Mouse (Mus musculus) macrophage (primary cell): Measurements from ENCODE around the gene Sec23ip. TPM values are rescaled to one million over a fixed set of nuclear protein-coding genes. Genes with fewer than 3 reads are reported as not detected.
"Not testable (repeated sequence)": the region's sequence is repeated elsewhere in the genome, so short reads cannot be mapped to it uniquely, and the experiment has no call there.

Source experiments
- H3K27ac ChIP-seq: fragments of 350-480 bp; formaldehyde crosslinking; 2 replicates; pipeline ENCODE4 v1.9.0; 2021
- H3K36me3 ChIP-seq: fragments of 350-480 bp; formaldehyde crosslinking; 2 replicates; pipeline ENCODE4 v1.9.0; 2021; ENCODE audit errors: inconsistent target
- H3K4me3 ChIP-seq: fragments of 350-480 bp; formaldehyde crosslinking; 2 replicates; pipeline ENCODE4 v1.9.0; 2021; ENCODE audit errors: inconsistent target
- H3K79me2 ChIP-seq: fragments of 350-480 bp; formaldehyde crosslinking; 2 replicates; pipeline ENCODE4 v1.9.0; 2021; ENCODE audit errors: inconsistent target
- WGBS: methylation state at CpG from one replicate; pipeline ENCODE4 v1.1.7; 2026; ENCODE audit warnings: inconsistent platforms; ENCODE audit not compliant: missing documents; 5-methylcytosine and 5-hydroxymethylcytosine counted together
- polyA plus RNA-seq: library from polyadenylated mRNA; stranded (reverse); fragments of 250-400 nt; gene quantifications from 3 replicates; pipeline ENCODE4 v1.2.4, GENCODE M21; 2018; ENCODE audit warnings: inconsistent platforms
- total RNA-seq, 78 experiments: library from RNA; depleted of rRNA; stranded (reverse); fragments of 250-400 nt; gene quantifications; 1 replicate in 9 of 78; 2 replicates in 24 of 78; 3 replicates in 43 of 78; 4 replicates in 2 of 78; pipeline ENCODE4 v1.2.4; 2018; ENCODE audit warnings: inconsistent platforms in 56 of 78

Gene Sec23ip
- 10 to 100 TPM; 25.3 to 68.7 (median 48.5) TPM for total RNA-seq (2018; cell fraction: chromatin; rRNA removed)
- 10 to 100 TPM; 19.0 to 29.6 (median 24.3) TPM for total RNA-seq (2018; cell fraction: cytosol; rRNA removed)
- 10 to 100 TPM; 22.0 to 51.4 (median 36.3) TPM for total RNA-seq (2018; cell fraction: nucleus; rRNA removed)
- polyA plus RNA-seq = 20.6 to 23.5 TPM (median 21.4 TPM) in 3 replicates

- H3K4me3 ChIP-seq = peak within 1 kb of the TSS; percentile 89
- H3K27ac ChIP-seq = peak within 1 kb of the TSS; percentile 50
- 2% methylated on average over 55 of the region's 55 CpGs for WGBS
- H3K79me2 ChIP-seq = peaks cover 51% of the 10 kb centered on the region
- peaks cover 2% of the 10 kb centered on the region; the same call in 1 of the 2 replicates for H3K36me3 ChIP-seq
Measured at GRCm38 (mm10) chr7:128744684-128745485, at the start of gene Sec23ip. Gene Sec23ip, plus strand, starts transcription at chr7:128744943.

- H3K4me3 ChIP-seq, H3K79me2 ChIP-seq, H3K27ac ChIP-seq: not testable (repeated sequence)
- peaks cover 83% of the 10 kb centered on the region for H3K36me3 ChIP-seq
- 87% methylated on average over 6 of the region's 6 CpGs for WGBS
Measured at GRCm38 (mm10) chr7:128699959-128700358, 44.8 kb upstream of the Sec23ip start.

DNA sequence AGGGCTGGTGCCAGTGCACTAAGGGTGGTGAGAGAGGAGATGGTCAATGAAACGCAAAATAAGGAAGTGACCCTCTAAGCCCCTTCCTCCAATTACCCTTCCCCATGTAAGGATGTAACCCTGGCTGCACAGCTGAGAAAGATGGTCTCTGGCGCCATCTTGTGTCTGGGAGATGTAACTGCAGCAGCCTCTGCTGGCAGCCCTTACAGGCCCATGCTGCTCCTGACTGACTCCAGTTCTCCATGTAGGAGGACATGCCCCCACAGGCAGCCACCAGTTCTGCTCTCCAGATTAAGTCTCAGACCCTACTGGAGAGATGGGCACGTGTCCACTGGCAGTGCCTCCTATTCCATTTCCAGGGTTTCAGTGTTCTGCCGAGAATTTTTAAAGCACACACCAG lies 39.0 kb upstream of the Sec23ip start:
- WGBS = 28% methylated on average over 4 of the region's 4 CpGs
- no peaks in the 10 kb centered on the region for H3K79me2 ChIP-seq

DNA sequence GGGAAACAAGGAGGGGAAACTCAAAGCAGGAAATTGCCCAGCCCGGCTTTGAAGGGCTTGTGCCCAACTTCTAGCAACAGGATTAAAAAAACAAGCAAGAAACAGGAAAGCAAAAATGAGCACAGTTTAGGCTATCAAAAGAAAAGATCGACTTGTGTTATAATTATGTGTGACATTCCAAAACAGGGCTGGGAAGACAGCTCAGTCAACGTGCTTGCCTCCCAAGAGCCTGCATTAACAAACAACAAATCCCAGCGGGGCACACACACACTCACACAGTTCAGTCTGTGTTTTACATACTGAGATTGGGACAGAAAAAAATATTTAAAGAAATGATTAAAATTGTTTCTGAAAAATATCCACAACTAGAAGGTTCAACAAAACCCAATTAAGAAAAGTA lies 26.8 kb upstream of the Sec23ip start:
- H3K79me2 ChIP-seq = peaks cover 7% of the 10 kb centered on the region; the same call in 1 of the 2 replicates
- H3K36me3 ChIP-seq = peaks cover 94% of the 10 kb centered on the region
- no peak overlapping the region for H3K27ac ChIP-seq
- WGBS = 80% methylated on average over 4 of the region's 4 CpGs
- no peak overlapping the region for H3K4me3 ChIP-seq

More for the DNA sequence above, 39.0 kb upstream of the Sec23ip start:
- H3K36me3 ChIP-seq = peaks cover 90% of the 10 kb centered on the region
- H3K4me3 ChIP-seq = no peak overlapping the region
- no peak overlapping the region for H3K27ac ChIP-seq

DNA sequence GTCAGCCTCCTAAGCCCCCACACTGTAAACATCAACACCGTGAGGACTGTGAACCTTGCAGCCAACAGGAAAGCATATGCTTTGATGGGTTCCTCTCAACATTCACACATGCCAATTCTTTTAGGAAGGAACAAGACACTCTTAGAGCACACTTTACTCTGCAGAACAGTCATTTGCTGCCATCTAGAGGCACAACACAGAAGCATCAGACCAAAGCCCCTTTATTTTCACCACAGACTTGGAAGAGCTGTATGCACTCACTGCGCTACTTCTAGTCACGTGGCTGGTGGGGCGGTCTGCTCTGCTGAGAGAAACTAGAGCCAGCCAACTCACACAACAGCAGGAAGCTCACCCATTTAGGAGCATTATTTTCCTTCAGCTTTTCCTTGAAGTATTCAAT lies 20.0 kb upstream of the Sec23ip start:
- 7% methylated on average over 4 of the region's 4 CpGs for WGBS
- Histone ChIP-seq H3K79me2 (peaks cover 73% of the 10 kb centered on the region), H3K27ac (no peak overlapping the region), H3K4me3 (no peak overlapping the region), H3K36me3 (peaks cover 35% of the 10 kb centered on the region)

DNA sequence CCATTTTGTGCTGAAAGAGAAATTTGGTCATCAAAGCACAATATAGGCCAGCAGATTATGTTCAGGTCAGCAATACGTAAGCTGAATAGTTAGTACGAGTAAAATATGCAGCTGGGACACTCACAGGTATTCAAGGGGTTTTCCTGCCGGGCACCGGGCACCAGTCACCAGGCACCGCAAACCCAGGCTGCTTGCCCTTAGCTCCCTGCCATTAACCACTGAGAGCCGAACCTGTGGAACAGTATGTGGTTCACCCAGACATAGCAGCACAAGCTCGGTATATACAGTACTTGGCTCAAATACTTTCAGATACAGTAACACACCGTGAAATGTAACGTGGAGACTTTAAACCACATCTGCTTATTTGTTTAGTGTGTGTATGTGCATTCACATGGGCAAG lies 19.6 kb upstream of the Sec23ip start:
- no peak overlapping the region for H3K27ac ChIP-seq
- 89% methylated on average over 9 of the region's 9 CpGs for WGBS

GRCm38 (mm10) chr7:128726999-128727398 lies 17.7 kb upstream of the Sec23ip start:
- Histone ChIP-seq H3K36me3 (peaks cover 16% of the 10 kb centered on the region), H3K4me3 (no peak overlapping the region), H3K79me2 (peaks cover 95% of the 10 kb centered on the region), H3K27ac (no peak overlapping the region)
- 92% methylated on average over 10 of the region's 10 CpGs for WGBS

More for the DNA sequence above, 19.6 kb upstream of the Sec23ip start:
- peaks cover 77% of the 10 kb centered on the region for H3K79me2 ChIP-seq
- no peak overlapping the region for H3K4me3 ChIP-seq
- peaks cover 30% of the 10 kb centered on the region for H3K36me3 ChIP-seq

DNA sequence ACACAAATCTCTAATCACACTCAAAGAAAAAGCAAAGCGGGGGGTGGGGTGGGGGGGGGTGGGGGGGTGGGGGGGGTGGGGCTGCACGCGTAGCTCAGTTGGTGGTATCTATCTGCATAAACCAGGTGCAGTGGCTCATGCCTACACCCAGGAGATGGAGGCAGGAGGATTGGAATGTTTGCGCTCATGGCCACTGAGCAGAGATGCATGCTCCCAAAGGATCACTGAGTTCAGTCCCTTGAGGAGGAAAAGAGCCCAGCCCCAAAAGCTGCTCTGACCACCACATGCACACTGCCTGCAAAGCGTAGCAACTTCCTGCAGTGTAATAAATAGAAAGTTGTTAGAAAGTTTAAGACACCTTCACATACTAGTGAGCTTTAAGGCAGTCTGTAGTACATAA lies 17.0 kb upstream of the Sec23ip start:
- H3K79me2 ChIP-seq = peaks cover 98% of the 10 kb centered on the region
- WGBS = 90% methylated on average over 2 of the region's 5 CpGs
- no peak overlapping the region for H3K4me3 ChIP-seq
- H3K36me3 ChIP-seq = peaks cover 9% of the 10 kb centered on the region
- H3K27ac ChIP-seq = no peak overlapping the region

GRCm38 (mm10) chr7:128728738-128729137 lies 16.0 kb upstream of the Sec23ip start:
- H3K27ac ChIP-seq = peak overlapping the region; percentile 54
- H3K79me2 ChIP-seq = peaks cover 98% of the 10 kb centered on the region
- H3K36me3 ChIP-seq = no peaks in the 10 kb centered on the region
- no peak overlapping the region for H3K4me3 ChIP-seq
- 10% methylated on average over 10 of the region's 10 CpGs for WGBS

DNA sequence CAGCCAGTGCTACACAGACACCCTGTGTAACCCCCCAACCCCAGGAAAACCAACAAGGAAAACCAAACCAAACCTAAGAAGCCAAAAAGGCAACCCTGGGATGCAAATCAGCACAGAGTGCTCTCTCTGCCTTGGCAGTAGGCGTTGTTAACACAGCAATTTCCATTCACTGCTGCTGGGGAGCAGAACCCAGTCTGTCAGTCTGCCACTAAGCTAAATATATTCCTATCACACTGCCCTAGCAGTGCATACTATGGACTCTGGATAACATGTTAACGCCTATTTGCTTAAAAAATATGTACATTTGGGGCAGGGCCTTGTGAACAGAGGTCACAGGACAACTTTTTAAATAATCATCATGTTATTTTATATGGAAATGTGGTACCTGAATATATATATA lies 13.2 kb upstream of the Sec23ip start:
- Histone ChIP-seq H3K27ac (no peak overlapping the region), H3K4me3 (no peak overlapping the region), H3K79me2 (peaks cover 98% of the 10 kb centered on the region), H3K36me3 (no peaks in the 10 kb centered on the region)
- 87% methylated on average over 2 of the region's 2 CpGs for WGBS

- Histone ChIP-seq H3K4me3 (peak overlapping the region; percentile 65; the same call in 1 of the 2 replicates), H3K27ac (peak overlapping the region; percentile 5; the same call in 1 of the 2 replicates), H3K36me3 (no peaks in the 10 kb centered on the region), H3K79me2 (peaks cover 65% of the 10 kb centered on the region)
- 13% methylated on average over 5 of the region's 5 CpGs for WGBS
Measured at GRCm38 (mm10) chr7:128738041-128738440, 6.7 kb upstream of the Sec23ip start.

GRCm38 (mm10) chr7:128739116-128739461 lies 5.7 kb upstream of the Sec23ip start:
- WGBS = under 1% methylated on average over 15 of the region's 15 CpGs
- H3K27ac ChIP-seq = peak overlapping the region; percentile 40
- peaks cover 55% of the 10 kb centered on the region for H3K79me2 ChIP-seq
- H3K4me3 ChIP-seq = peak overlapping the region; percentile 65
- no peaks in the 10 kb centered on the region for H3K36me3 ChIP-seq

- peak overlapping the region; percentile 65 for H3K4me3 ChIP-seq
- under 1% methylated on average over 76 of the region's 80 CpGs for WGBS
- H3K79me2 ChIP-seq = peaks cover 49% of the 10 kb centered on the region
- H3K36me3 ChIP-seq = no peaks in the 10 kb centered on the region
- H3K27ac ChIP-seq = peak overlapping the region; percentile 40
Measured at GRCm38 (mm10) chr7:128739462-128740277, 5.1 kb upstream of the Sec23ip start.

DNA sequence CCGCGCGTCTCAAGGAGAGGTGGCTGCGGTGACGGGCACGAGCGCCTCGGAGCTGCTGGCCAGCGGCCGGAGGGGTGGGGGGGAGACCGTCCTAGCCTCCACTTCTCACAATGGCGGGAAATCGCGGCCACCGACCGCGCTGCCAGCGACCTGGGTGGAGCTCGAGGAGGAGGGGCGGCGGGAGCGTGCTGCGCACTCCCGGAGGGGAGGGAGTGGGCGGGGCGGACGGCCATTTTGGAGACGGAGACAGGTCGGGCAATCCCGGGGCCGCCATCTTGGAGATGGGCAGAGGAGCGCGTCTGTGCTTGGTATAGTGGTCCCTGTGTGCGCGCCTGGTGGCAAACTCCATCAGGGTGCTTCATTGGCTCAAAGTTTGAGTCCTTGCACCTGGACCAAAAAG lies 4.4 kb upstream of the Sec23ip start, which contains the start of gene Mcmbp:
TSS of gene Mcmbp (minus strand) at position 162 of the 400 bp plus-strand sequence.
- Histone ChIP-seq H3K36me3 (no peaks in the 10 kb centered on the region), H3K27ac (peak within 1 kb of the TSS; percentile 40), H3K79me2 (peaks cover 48% of the 10 kb centered on the region), H3K4me3 (peak within 1 kb of the TSS; percentile 65)
- WGBS = 1% methylated on average over 35 of the region's 35 CpGs
